In the genomic region with DNA sequence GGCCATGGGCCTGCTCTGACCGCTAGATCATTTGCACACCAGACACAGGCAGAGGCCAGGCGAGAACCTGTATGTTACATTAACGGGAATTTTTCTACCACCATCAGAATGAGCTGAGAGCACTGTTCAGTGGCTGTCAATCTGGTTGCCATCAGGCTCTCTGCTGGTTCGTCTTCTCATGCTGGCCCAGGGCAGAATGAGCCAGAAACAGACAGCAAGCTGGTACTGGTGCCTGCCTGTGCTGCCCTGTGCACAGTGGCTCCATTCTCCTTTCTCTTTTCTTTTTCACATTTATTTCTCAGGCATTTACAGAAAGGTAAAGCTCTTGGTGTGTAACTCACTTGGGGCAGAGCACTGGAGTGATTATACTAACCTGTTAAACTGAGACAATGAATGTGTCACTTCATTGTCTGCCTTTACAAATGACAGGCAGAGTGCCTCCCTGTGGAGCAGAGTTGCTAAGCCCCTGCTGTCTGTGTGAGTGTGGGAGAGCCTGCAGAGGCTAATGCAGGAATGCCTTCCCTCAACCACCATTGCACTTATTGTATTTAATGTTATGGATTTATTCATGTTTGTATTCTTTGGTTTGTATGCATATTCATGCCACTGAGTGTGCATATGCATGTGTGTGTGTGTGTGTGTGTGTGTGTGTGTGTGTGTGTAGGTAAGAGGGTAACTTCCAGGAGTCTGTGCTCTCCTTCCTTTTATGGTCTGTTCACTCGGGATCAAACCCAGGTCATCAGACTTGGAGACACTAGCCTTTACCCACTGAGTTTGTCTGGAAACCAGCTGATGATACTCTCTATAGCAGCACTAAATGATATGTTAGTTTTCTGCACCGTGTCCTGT, we compare ENCODE assay signal across 16 mouse cellular contexts. TPM values are rescaled to one million over a fixed set of nuclear protein-coding genes. Genes with fewer than 3 reads are reported as not detected.
A peak's percentile ranks its signal among the peaks of the same experiment; 100 is the strongest.
DNase-seq lines count a peak whose midpoint lies in the region; ATAC-seq lines count a peak whose summit lies in the region.
"Had no signal": no experiment of that assay in that cellular context is flagged by ENCODE, and none has a peak within 500 bp of the region (broad histone marks: within the 10 kb centered on the region; RNA-seq: fewer than 3 reads in every experiment).

No protein-coding gene starts in this region.

- no peaks in the 10 kb centered on the region for H3K27me3 ChIP-seq in midbrain, embryonic 10.5 days (ENCODE audit: low read depth, poor library complexity, severe bottlenecking)
- H3K27me3 ChIP-seq in midbrain, embryonic 16.5 days (ENCODE audit: control insufficient read depth, insufficient read depth, low read depth, low read length), result no peaks in the 10 kb centered on the region
- no peaks in the 10 kb centered on the region for H3K27me3 ChIP-seq in hindbrain, embryonic 11.5 days (ENCODE audit: control insufficient read depth, insufficient read depth, low read length)
- H3K27me3 ChIP-seq: limb, embryonic 15.5 days had no signal

- H3K36me3 ChIP-seq in midbrain, embryonic 10.5 days, result no peaks in the 10 kb centered on the region
- H3K36me3 ChIP-seq in midbrain, embryonic 16.5 days (ENCODE audit: control insufficient read depth, insufficient read depth, low read length), result no peaks in the 10 kb centered on the region
- no peaks in the 10 kb centered on the region for H3K36me3 ChIP-seq in hindbrain, embryonic 11.5 days (ENCODE audit: control insufficient read depth, insufficient read depth, low read length)
- H3K36me3 ChIP-seq: limb, embryonic 15.5 days had no signal

- DNase-seq in midbrain, embryonic 10.5 days (ENCODE audit: low spot score), result peak; percentile 25
- DNase-seq in embryo, embryonic 9.5 days (ENCODE audit: extremely low spot score), result peak; percentile 19
- DNase-seq in hindbrain, embryonic 11.5 days (ENCODE audit: low spot score), result peak; percentile 21
- DNase-seq in retina, embryonic 14.5 days (ENCODE audit: low spot score), result peak; percentile 54
- DNase-seq in frontal cortex, adult 2 months (ENCODE audit: extremely low spot score in 1 of 2, low spot score in 1 of 2), result no peak
- DNase-seq in heart, adult 18-20 months, result no peak
- DNase-seq: adrenal gland, postnatal 36 days; heart, adult 2 months; kidney, adult 2 months; lung, adult 2 months had no signal

- no peak for ATAC-seq in midbrain, embryonic 16.5 days
- peak; percentile 78 for ATAC-seq in hindbrain, embryonic 11.5 days (ENCODE audit: low FRiP score)
- ATAC-seq: activated CD4-positive, CD25-positive, alpha-beta regulatory T cell, adult 4 months had no signal

- H3K4me3 ChIP-seq in midbrain, embryonic 10.5 days, result no peak overlapping the region
- H3K4me3 ChIP-seq in midbrain, embryonic 16.5 days (ENCODE audit: low read depth, low read length), result no peak overlapping the region
- no peak overlapping the region for H3K4me3 ChIP-seq in hindbrain, embryonic 11.5 days (ENCODE audit: low read depth, low read length)
- H3K4me3 ChIP-seq: heart, adult 2 months; limb, embryonic 15.5 days had no signal

- H3K9me3 ChIP-seq in midbrain, embryonic 10.5 days (replicated peaks), result no peaks in the 10 kb centered on the region
- no peaks in the 10 kb centered on the region for H3K9me3 ChIP-seq in midbrain, embryonic 16.5 days (replicated peaks; ENCODE audit: control insufficient read depth, low read length, poor library complexity, severe bottlenecking)
- no peaks in the 10 kb centered on the region for H3K9me3 ChIP-seq in hindbrain, embryonic 11.5 days (ENCODE audit: control insufficient read depth, low read length)
- H3K9me3 ChIP-seq: limb, embryonic 15.5 days had no signal

- no peak overlapping the region for H3K9ac ChIP-seq in midbrain, embryonic 16.5 days (ENCODE audit: low read depth, low read length)
- H3K9ac ChIP-seq in hindbrain, embryonic 11.5 days (ENCODE audit: low read depth, low read length), result 0 out of 2 replicates have a peak overlapping the region, but pooled peaks have one; percentile 4
- H3K9ac ChIP-seq: limb, embryonic 15.5 days had no signal

- peaks cover 33% of the 10 kb centered on the region for H3K4me1 ChIP-seq in midbrain, embryonic 10.5 days
- peaks cover 4% of the 10 kb centered on the region; the same call in 1 of the 2 replicates for H3K4me1 ChIP-seq in midbrain, embryonic 16.5 days (ENCODE audit: control insufficient read depth, insufficient read depth, low read length)
- H3K4me1 ChIP-seq in hindbrain, embryonic 11.5 days (replicated peaks; ENCODE audit: control insufficient read depth, insufficient read depth, low read length), result peaks cover 2% of the 10 kb centered on the region
- H3K4me1 ChIP-seq: limb, embryonic 15.5 days had no signal

- 69% methylated on average over 6 of the region's 6 CpGs for WGBS in midbrain, embryonic 10.5 days
- WGBS in midbrain, embryonic 16.5 days, result 55% methylated on average over 6 of the region's 6 CpGs
- 49% methylated on average over 6 of the region's 6 CpGs for WGBS in hindbrain, embryonic 11.5 days

- H3K4me2 ChIP-seq in midbrain, embryonic 16.5 days (ENCODE audit: low read length), result no peak overlapping the region
- H3K4me2 ChIP-seq in hindbrain, embryonic 11.5 days (replicated peaks; ENCODE audit: low read depth, low read length), result no peak overlapping the region
- H3K4me2 ChIP-seq: limb, embryonic 15.5 days had no signal

- peak overlapping the region; percentile 15; the same call in 1 of the 2 replicates for H3K27ac ChIP-seq in midbrain, embryonic 10.5 days (replicated peaks)
- no peak overlapping the region for H3K27ac ChIP-seq in midbrain, embryonic 16.5 days (ENCODE audit: low read length)
- 0 out of 2 replicates have a peak overlapping the region, but pooled peaks have one; percentile 42 for H3K27ac ChIP-seq in hindbrain, embryonic 11.5 days (ENCODE audit: low read depth, low read length)
- H3K27ac ChIP-seq: heart, adult 2 months; limb, embryonic 15.5 days; macrophage had no signal

RNA-seq across cellular contexts. Expression of a gene that starts 1.3 kb away (rescaled TPM):
- 0.07 and 0.12 TPM in 2 replicates for polyA plus RNA-seq in midbrain, embryonic 10.5 days (2016; fragmentation: Nextera tagmentation; extraction: Ambion mirVana)
- 0.06 and 0.27 TPM in 2 replicates for polyA plus RNA-seq in midbrain, embryonic 16.5 days (2015; fragmentation: Nextera tagmentation; extraction: Ambion mirVana)
- 0.26 and 0.39 TPM in 2 replicates for polyA plus RNA-seq in hindbrain, embryonic 11.5 days (2014; fragmentation: Nextera tagmentation; extraction: Ambion mirVana)
- 0.16 and 0.29 TPM in 2 replicates for polyA plus RNA-seq in frontal cortex, adult 2 months (2012; rRNA removed)
- under 1 TPM; 0.03 to 0.20 TPM for total RNA-seq in heart, adult 18-20 months (2021)
- total RNA-seq: common myeloid progenitor, adult 5-6 weeks had no signal
- polyA plus RNA-seq: heart, adult 2 months; kidney, adult 2 months; lung, adult 2 months; macrophage; spleen, adult 2 months had no signal

Comparison
In these comparisons a context has a peak if more than half of its experiments do, and no peak if none do; other contexts are left out.
1. DNase-seq: peak in midbrain, embryonic 10.5 days (single experiment), embryo, embryonic 9.5 days (single experiment), hindbrain, embryonic 11.5 days (single experiment) and retina, embryonic 14.5 days (single experiment); none in frontal cortex, adult 2 months (0 of 2) and heart, adult 18-20 months (0 of 2).